Comparison of ENCODE assay signal across 21 mouse cellular contexts in the genomic region with DNA sequence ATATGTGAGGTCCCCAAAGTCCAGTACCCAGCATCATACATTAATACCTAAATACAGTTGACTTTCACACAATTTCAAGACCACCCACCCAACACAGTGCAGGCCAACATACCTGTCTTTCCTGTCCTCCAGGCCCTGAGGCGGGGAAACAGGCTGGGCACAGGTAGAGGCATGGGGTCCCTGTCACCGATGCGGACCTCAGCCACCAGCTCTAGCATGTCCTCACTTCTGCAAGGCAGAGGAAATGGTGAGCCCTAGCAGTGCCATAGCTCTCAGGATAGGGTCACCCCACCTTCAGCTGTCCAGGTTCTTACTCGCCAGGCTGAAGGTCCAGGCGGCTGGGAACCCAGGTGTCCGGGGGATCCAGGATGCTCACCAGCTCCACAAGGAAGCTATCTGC.
"Had no signal": no experiment of that assay in that cellular context is flagged by ENCODE, and none has a peak within 500 bp of the region (broad histone marks: within the 10 kb centered on the region; RNA-seq: fewer than 3 reads in every experiment).

No protein-coding gene starts in this region.

- H3K4me3 ChIP-seq: lung, embryonic 15.5 days; midbrain, embryonic 13.5 days; midbrain, embryonic 15.5 days; neural tube, embryonic 13.5 days; neural tube, embryonic 15.5 days; stomach, embryonic 15.5 days had no signal

- H3K27me3 ChIP-seq: lung, embryonic 15.5 days; megakaryocyte, embryonic 14.5 days; midbrain, embryonic 13.5 days; midbrain, embryonic 15.5 days; neural tube, embryonic 13.5 days; neural tube, embryonic 15.5 days; stomach, embryonic 15.5 days had no signal

- H3K9ac ChIP-seq: liver, postnatal 0 days; lung, embryonic 15.5 days; midbrain, embryonic 13.5 days; midbrain, embryonic 15.5 days; neural tube, embryonic 13.5 days; neural tube, embryonic 15.5 days; stomach, embryonic 15.5 days had no signal

- DNase-seq: liver, postnatal 0 days; lung, adult 2 months; lung, postnatal 14 days; lung, postnatal 36 days; retina, postnatal 1 day; right cerebral cortex, adult 18-20 months; right cerebral cortex, postnatal 25 days; thymus, adult 2 months; thymus, postnatal 25 days; thymus, postnatal 4 days had no signal

- H3K27ac ChIP-seq: lung, embryonic 15.5 days; macrophage; midbrain, embryonic 13.5 days; midbrain, embryonic 15.5 days; neural tube, embryonic 13.5 days; neural tube, embryonic 15.5 days; stomach, embryonic 15.5 days; stomach, postnatal 0 days had no signal

- H3K4me2 ChIP-seq: lung, embryonic 15.5 days; midbrain, embryonic 11.5 days; midbrain, embryonic 13.5 days; midbrain, embryonic 15.5 days; neural tube, embryonic 13.5 days; neural tube, embryonic 15.5 days; stomach, embryonic 15.5 days had no signal

- ATAC-seq: liver, postnatal 0 days; lung, postnatal 0 days; midbrain, embryonic 13.5 days; midbrain, embryonic 15.5 days had no signal

- H3K9me3 ChIP-seq: lung, embryonic 15.5 days; megakaryocyte, embryonic 14.5 days; midbrain, embryonic 13.5 days; midbrain, embryonic 15.5 days; neural tube, embryonic 13.5 days; neural tube, embryonic 15.5 days; stomach, embryonic 15.5 days had no signal
